Mouse (Mus musculus) intestine, embryonic 14.5 days (tissue): ENCODE measurements around the gene Pax5. TPM values are rescaled to one million over a fixed set of nuclear protein-coding genes. Genes with fewer than 3 reads are reported as not detected.

Experiments
- ATAC-seq: fragments of 200-750 bp; cut with Nextera tagmentation; replicated peaks from 2 replicates; pipeline ENCODE4 v1.8.0; 2017; ENCODE audit warnings: low read depth, moderate number of reproducible peaks, moderate TSS enrichment, moderate library complexity; ENCODE audit not compliant: low FRiP score, low TSS enrichment
- DNase-seq: peaks from one replicate; pipeline ENCODE4 v3.0.0-alpha.2; 2018; ENCODE audit warnings: low spot score
- H3K27ac ChIP-seq: fragments of 300-500 bp; sonication (generic); 2 replicates; pipeline ENCODE4 v1.5.1; 2014; ENCODE audit warnings: low read depth, mild to moderate bottlenecking, control low read depth
- H3K27me3 ChIP-seq: fragments of 300-500 bp; sonication (generic); replicated peaks from 2 replicates; pipeline ENCODE4 v1.6.1; 2014; ENCODE audit warnings: low read length, control low read depth; ENCODE audit not compliant: control insufficient read depth, insufficient read depth
- H3K36me3 ChIP-seq: fragments of 300-500 bp; sonication (generic); 2 replicates; pipeline ENCODE4 v1.6.1; 2014; ENCODE audit warnings: low read length, control low read depth; ENCODE audit not compliant: control insufficient read depth, insufficient read depth
- H3K4me1 ChIP-seq: fragments of 300-500 bp; sonication (generic); replicated peaks from 2 replicates; pipeline ENCODE4 v1.6.1; 2014; ENCODE audit warnings: low read length, control low read depth, mixed read lengths; ENCODE audit not compliant: control insufficient read depth, insufficient read depth
- H3K4me2 ChIP-seq: fragments of 300-500 bp; sonication (generic); 2 replicates; pipeline ENCODE4 v1.6.1; 2014; ENCODE audit warnings: low read length
- H3K4me3 ChIP-seq: fragments of 300-500 bp; sonication (generic); 2 replicates; pipeline ENCODE4 v1.5.1; 2014; ENCODE audit warnings: low read depth, low read length, control low read depth, mixed read lengths
- H3K9ac ChIP-seq: fragments of 300-500 bp; sonication (generic); 2 replicates; pipeline ENCODE4 v1.6.1; 2014; ENCODE audit warnings: mild to moderate bottlenecking, low read length
- H3K9me3 ChIP-seq: fragments of 300-500 bp; sonication (generic); 2 replicates; pipeline ENCODE4 v1.6.1; 2016; ENCODE audit warnings: low read length, control low read depth; ENCODE audit not compliant: control insufficient read depth
- WGBS: fragments of 180-500 bp; shearing (Covaris S2); extraction: QIAGEN DNeasy Blood & Tissue Kit; methylation state at CpG from one replicate; pipeline ENCODE4 v1.1.7; 2014; 5-methylcytosine and 5-hydroxymethylcytosine counted together
- polyA plus RNA-seq: library from polyadenylated mRNA; unstranded; fragments of >200 nt; fragmentation: Nextera tagmentation; extraction: Ambion mirVana; gene quantifications from 2 replicates; pipeline ENCODE4 v1.2.1, GENCODE M21; 2014

Gene Pax5
- polyA plus RNA-seq, 1 experiment from 2014 or later: not detected

- 61% methylated on average over 9 of the region's 9 CpGs for WGBS
- Histone ChIP-seq H3K4me2 (no peak overlapping the region), H3K9me3 (0 out of 2 replicates have a peak, but pooled peaks cover 5% of the 10 kb centered on the region), H3K27me3 (no peaks in the 10 kb centered on the region), H3K36me3 (no peaks in the 10 kb centered on the region), H3K4me3 (no peak overlapping the region), H3K27ac (no peak overlapping the region), H3K9ac (no peak overlapping the region), H3K4me1 (no peaks in the 10 kb centered on the region)
- DNase-seq: no peak
- ATAC-seq: no peak
Measured at GRCm38 (mm10) chr4:44673726-44674125, 36.6 kb downstream of the Pax5 start.

- 0 out of 2 replicates have a peak, but pooled peaks cover 3% of the 10 kb centered on the region for H3K27me3 ChIP-seq
- ATAC-seq: no peak
- H3K36me3 ChIP-seq: no peaks in the 10 kb centered on the region
- H3K27ac ChIP-seq: no peak overlapping the region
- no peak overlapping the region for H3K4me3 ChIP-seq
- no peak overlapping the region for H3K9ac ChIP-seq
- 52% methylated on average over 10 of the region's 10 CpGs for WGBS
- no peak for DNase-seq
- H3K4me2 ChIP-seq: no peak overlapping the region
- no peaks in the 10 kb centered on the region for H3K4me1 ChIP-seq
- 0 out of 2 replicates have a peak, but pooled peaks cover 5% of the 10 kb centered on the region for H3K9me3 ChIP-seq
Measured at GRCm38 (mm10) chr4:44672216-44672937, 37.9 kb downstream of the Pax5 start.

- Histone ChIP-seq H3K9me3 (0 out of 2 replicates have a peak, but pooled peaks cover 5% of the 10 kb centered on the region), H3K36me3 (no peaks in the 10 kb centered on the region), H3K27me3 (peaks cover 6% of the 10 kb centered on the region; the same call in 1 of the 2 replicates), H3K4me3 (no peak overlapping the region), H3K9ac (no peak overlapping the region), H3K27ac (no peak overlapping the region), H3K4me2 (no peak overlapping the region), H3K4me1 (no peaks in the 10 kb centered on the region)
- WGBS: 93% methylated on average over 3 of the region's 3 CpGs
- ATAC-seq: no peak
- no peak for DNase-seq
Measured at GRCm38 (mm10) chr4:44671486-44671885, 38.8 kb downstream of the Pax5 start.

GRCm38 (mm10) chr4:44671035-44671434 is 39.3 kb downstream of the Pax5 start:
- DNase-seq (no peak), ATAC-seq (no peak)
- no peaks in the 10 kb centered on the region for H3K36me3 ChIP-seq
- no peak overlapping the region for H3K9ac ChIP-seq
- no peak overlapping the region for H3K27ac ChIP-seq
- H3K4me1 ChIP-seq: no peaks in the 10 kb centered on the region
- no peak overlapping the region for H3K4me2 ChIP-seq
- H3K27me3 ChIP-seq: peaks cover 10% of the 10 kb centered on the region
- 85% methylated on average over 2 of the region's 2 CpGs for WGBS
- no peak overlapping the region for H3K4me3 ChIP-seq
- 0 out of 2 replicates have a peak, but pooled peaks cover 5% of the 10 kb centered on the region for H3K9me3 ChIP-seq

GRCm38 (mm10) chr4:44670380-44670779 is 39.9 kb downstream of the Pax5 start:
- Histone ChIP-seq H3K4me1 (no peaks in the 10 kb centered on the region), H3K36me3 (no peaks in the 10 kb centered on the region), H3K9me3 (0 out of 2 replicates have a peak, but pooled peaks cover 5% of the 10 kb centered on the region), H3K4me3 (no peak overlapping the region), H3K27ac (no peak overlapping the region), H3K4me2 (no peak overlapping the region), H3K9ac (no peak overlapping the region), H3K27me3 (peaks cover 17% of the 10 kb centered on the region)
- WGBS: 73% methylated on average over 4 of the region's 4 CpGs
- DNase-seq: no peak
- no peak for ATAC-seq

- ATAC-seq: no peak
- H3K4me2 ChIP-seq: no peak overlapping the region
- H3K27me3 ChIP-seq: peaks cover 24% of the 10 kb centered on the region
- no peak overlapping the region for H3K4me3 ChIP-seq
- WGBS: 84% methylated on average over 7 of the region's 7 CpGs
- no peak overlapping the region for H3K9ac ChIP-seq
- H3K27ac ChIP-seq: no peak overlapping the region
- no peaks in the 10 kb centered on the region for H3K4me1 ChIP-seq
- 0 out of 2 replicates have a peak, but pooled peaks cover 5% of the 10 kb centered on the region for H3K9me3 ChIP-seq
- H3K36me3 ChIP-seq: no peaks in the 10 kb centered on the region
- DNase-seq: peak; percentile 61
Measured at GRCm38 (mm10) chr4:44669485-44670181, 40.7 kb downstream of the Pax5 start.

GRCm38 (mm10) chr4:44668574-44668973 is 41.7 kb downstream of the Pax5 start:
- 77% methylated on average over 6 of the region's 6 CpGs for WGBS
- no peak overlapping the region for H3K4me2 ChIP-seq
- H3K36me3 ChIP-seq: no peaks in the 10 kb centered on the region
- DNase-seq (no peak), ATAC-seq (no peak)
- no peaks in the 10 kb centered on the region for H3K4me1 ChIP-seq
- 0 out of 2 replicates have a peak, but pooled peaks cover 5% of the 10 kb centered on the region for H3K9me3 ChIP-seq
- peaks cover 35% of the 10 kb centered on the region for H3K27me3 ChIP-seq
- H3K27ac ChIP-seq: no peak overlapping the region
- H3K9ac ChIP-seq: no peak overlapping the region
- no peak overlapping the region for H3K4me3 ChIP-seq

- ATAC-seq: no peak
- no peak for DNase-seq
- Histone ChIP-seq H3K27ac (no peak overlapping the region), H3K4me2 (no peak overlapping the region), H3K4me3 (no peak overlapping the region), H3K36me3 (no peaks in the 10 kb centered on the region), H3K4me1 (no peaks in the 10 kb centered on the region), H3K9me3 (0 out of 2 replicates have a peak, but pooled peaks cover 5% of the 10 kb centered on the region), H3K27me3 (peaks cover 39% of the 10 kb centered on the region), H3K9ac (no peak overlapping the region)
- WGBS: 61% methylated on average over 3 of the region's 3 CpGs
Measured at GRCm38 (mm10) chr4:44668172-44668571, 42.1 kb downstream of the Pax5 start.
